Mouse (Mus musculus) skeletal muscle tissue, postnatal 0 days (tissue): ENCODE data around the gene Syt16. TPM values are rescaled to one million over a fixed set of nuclear protein-coding genes. Genes with fewer than 3 reads are reported as not detected.

Experiments
- polyA plus RNA-seq: library from polyadenylated mRNA; unstranded; fragments of >200 nt; fragmentation: Nextera tagmentation; extraction: Ambion mirVana; gene quantifications from 2 replicates; pipeline ENCODE4 v1.2.1, GENCODE M21; 2015

The Syt16 gene
- 0.09 and 0.12 TPM in 2 replicates for polyA plus RNA-seq

GRCm38 (mm10) chr12:73997297-73998127, at the start of gene Syt16:
Syt16 (plus strand) TSS chr12:73997661.

GRCm38 (mm10) chr12:73964291-73965281, 32.9 kb upstream of the Syt16 start, which contains the start of gene Snapc1:
Snapc1 (plus strand) TSS chr12:73964481.

GRCm38 (mm10) chr12:74316344-74316973, 319.0 kb downstream of the Syt16 start, which contains the start of gene Gm11042:
Gm11042 (minus strand) TSS chr12:74316394.

Other genes with a start within 250 kb of the Syt16 start
- 25.8 and 27.1 TPM in 2 replicates for gene Hif1a, start 96.3 kb upstream of the Syt16 start, polyA plus RNA-seq
- 5.5 and 6.4 TPM in 2 replicates for gene Gm49321, start 60.0 kb upstream of the Syt16 start, polyA plus RNA-seq
- 7.5 and 9.7 TPM in 2 replicates for gene Snapc1, start 33.2 kb upstream of the Syt16 start, polyA plus RNA-seq